Mouse (Mus musculus): ENCODE measurements around the gene Mcrs1. TPM values are rescaled to one million over a fixed set of nuclear protein-coding genes. Genes with fewer than 3 reads are reported as not detected.

The Mcrs1 gene
- not detected for polyA plus RNA-seq (2014; fragmentation: Illumina TruSeq; extraction: RNeasy Lipid Tissue Mini Kit (QIAGEN cat#74804))

GRCm38 (mm10) chr15:99251626-99252380, at the start of gene Mcrs1:
Gene Mcrs1, minus strand, starts transcription at chr15:99251961.

GRCm38 (mm10) chr15:99295484-99295981, 43.8 kb upstream of the Mcrs1 start, which contains the start of gene Fam186b:
Gene Fam186b, minus strand, starts transcription at chr15:99295888.

GRCm38 (mm10) chr15:99294813-99295374, 43.1 kb upstream of the Mcrs1 start, which contains the start of gene Prpf40b:
Gene Prpf40b, plus strand, starts transcription at chr15:99295087.

GRCm38 (mm10) chr15:99224208-99224911, 27.4 kb downstream of the Mcrs1 start, which contains the start of gene Kcnh3:
Gene Kcnh3, plus strand, starts transcription at chr15:99224861.

Other genes starting within 250 kb of the Mcrs1 start
- 8.6 TPM for gene Tuba1c, start 222.1 kb downstream of the Mcrs1 start, polyA plus RNA-seq (2014; fragmentation: Illumina TruSeq; extraction: RNeasy Lipid Tissue Mini Kit (QIAGEN cat#74804))
- gene Prph, start 196.8 kb downstream of the Mcrs1 start, polyA plus RNA-seq (2014; fragmentation: Illumina TruSeq; extraction: RNeasy Lipid Tissue Mini Kit (QIAGEN cat#74804)): not detected
- 0.23 TPM for gene Troap, start 177.4 kb downstream of the Mcrs1 start, polyA plus RNA-seq (2014; fragmentation: Illumina TruSeq; extraction: RNeasy Lipid Tissue Mini Kit (QIAGEN cat#74804))
- gene C1ql4, start 164.1 kb downstream of the Mcrs1 start, polyA plus RNA-seq (2014; fragmentation: Illumina TruSeq; extraction: RNeasy Lipid Tissue Mini Kit (QIAGEN cat#74804)): not detected
- gene Dnajc22, start 158.8 kb downstream of the Mcrs1 start, polyA plus RNA-seq (2014; fragmentation: Illumina TruSeq; extraction: RNeasy Lipid Tissue Mini Kit (QIAGEN cat#74804)): not detected
- 84.2 TPM for gene Spats2, start 126.0 kb downstream of the Mcrs1 start, polyA plus RNA-seq (2014; fragmentation: Illumina TruSeq; extraction: RNeasy Lipid Tissue Mini Kit (QIAGEN cat#74804))
- gene Kcnh3, start 27.1 kb downstream of the Mcrs1 start, polyA plus RNA-seq (2014; fragmentation: Illumina TruSeq; extraction: RNeasy Lipid Tissue Mini Kit (QIAGEN cat#74804)): not detected
- gene Prpf40b, start 43.1 kb upstream of the Mcrs1 start, polyA plus RNA-seq (2014; fragmentation: Illumina TruSeq; extraction: RNeasy Lipid Tissue Mini Kit (QIAGEN cat#74804)): 4.0 TPM
- gene Fam186b, start 43.9 kb upstream of the Mcrs1 start, polyA plus RNA-seq (2014; fragmentation: Illumina TruSeq; extraction: RNeasy Lipid Tissue Mini Kit (QIAGEN cat#74804)): 0.29 TPM
- 4.4 TPM for gene Fmnl3, start 118.5 kb upstream of the Mcrs1 start, polyA plus RNA-seq (2014; fragmentation: Illumina TruSeq; extraction: RNeasy Lipid Tissue Mini Kit (QIAGEN cat#74804))
- 170 TPM for gene Tmbim6, start 140.9 kb upstream of the Mcrs1 start, polyA plus RNA-seq (2014; fragmentation: Illumina TruSeq; extraction: RNeasy Lipid Tissue Mini Kit (QIAGEN cat#74804))
- not detected for gene Nckap5l, start 205.8 kb upstream of the Mcrs1 start, polyA plus RNA-seq (2014; fragmentation: Illumina TruSeq; extraction: RNeasy Lipid Tissue Mini Kit (QIAGEN cat#74804))
- 1.1 TPM for gene Bcdin3d, start 222.8 kb upstream of the Mcrs1 start, polyA plus RNA-seq (2014; fragmentation: Illumina TruSeq; extraction: RNeasy Lipid Tissue Mini Kit (QIAGEN cat#74804))